ENCODE assay signal across 10 mouse cellular contexts in genomic region chr11:7160146-7160545, GRCm38 (mm10). TPM values are rescaled to one million over a fixed set of nuclear protein-coding genes. Genes with fewer than 3 reads are reported as not detected.
DNase-seq lines count a peak whose midpoint lies in the region; ATAC-seq lines count a peak whose summit lies in the region.
"Had no signal": no experiment of that assay in that cellular context is flagged by ENCODE, and none has a peak within 500 bp of the region (broad histone marks: within the 10 kb centered on the region; RNA-seq: fewer than 3 reads in every experiment).

No protein-coding gene starts in this region.

- H3K9me3 ChIP-seq in forebrain, embryonic 10.5 days, result no peaks in the 10 kb centered on the region
- H3K9me3 ChIP-seq in forebrain, embryonic 13.5 days (replicated peaks), result no peaks in the 10 kb centered on the region
- H3K9me3 ChIP-seq in liver, embryonic 13.5 days (replicated peaks), result no peaks in the 10 kb centered on the region
- H3K9me3 ChIP-seq in liver, embryonic 11.5 days (ENCODE audit: control insufficient read depth, low read length), result no peaks in the 10 kb centered on the region
- H3K9me3 ChIP-seq in hindbrain, embryonic 14.5 days (ENCODE audit: control insufficient read depth, low read length), result no peaks in the 10 kb centered on the region
- no peaks in the 10 kb centered on the region for H3K9me3 ChIP-seq in neural tube, embryonic 14.5 days (ENCODE audit: control insufficient read depth, low read length)

- no peaks in the 10 kb centered on the region for H3K27me3 ChIP-seq in forebrain, embryonic 10.5 days (ENCODE audit: poor library complexity, severe bottlenecking)
- H3K27me3 ChIP-seq in forebrain, embryonic 13.5 days, result no peaks in the 10 kb centered on the region
- H3K27me3 ChIP-seq in liver, embryonic 13.5 days, result no peaks in the 10 kb centered on the region
- H3K27me3 ChIP-seq in liver, embryonic 11.5 days (replicated peaks; ENCODE audit: control insufficient read depth, insufficient read depth, low read length), result no peaks in the 10 kb centered on the region
- no peaks in the 10 kb centered on the region for H3K27me3 ChIP-seq in hindbrain, embryonic 14.5 days (ENCODE audit: control insufficient read depth, insufficient read depth, low read length)
- no peaks in the 10 kb centered on the region for H3K27me3 ChIP-seq in neural tube, embryonic 14.5 days (ENCODE audit: control insufficient read depth, insufficient read depth, low read length)

- peaks cover 23% of the 10 kb centered on the region for H3K4me1 ChIP-seq in forebrain, embryonic 10.5 days
- H3K4me1 ChIP-seq in forebrain, embryonic 13.5 days, result peaks cover 10% of the 10 kb centered on the region; the same call in 1 of the 2 replicates
- H3K4me1 ChIP-seq in liver, embryonic 13.5 days (replicated peaks), result peaks cover 16% of the 10 kb centered on the region
- H3K4me1 ChIP-seq in liver, embryonic 11.5 days (replicated peaks; ENCODE audit: control insufficient read depth, insufficient read depth, low read length), result peaks cover 4% of the 10 kb centered on the region; the same call in 1 of the 2 replicates
- H3K4me1 ChIP-seq in hindbrain, embryonic 14.5 days (replicated peaks; ENCODE audit: control insufficient read depth, insufficient read depth, low read length), result peaks cover 4% of the 10 kb centered on the region; the same call in 1 of the 2 replicates
- H3K4me1 ChIP-seq in neural tube, embryonic 14.5 days (ENCODE audit: control insufficient read depth, insufficient read depth, low read length), result peaks cover 3% of the 10 kb centered on the region; the same call in 1 of the 2 replicates

- H3K4me3 ChIP-seq in forebrain, embryonic 10.5 days, result no peak overlapping the region
- H3K4me3 ChIP-seq in forebrain, embryonic 13.5 days, result no peak overlapping the region
- no peak overlapping the region for H3K4me3 ChIP-seq in liver, embryonic 13.5 days (replicated peaks)
- no peak overlapping the region for H3K4me3 ChIP-seq in liver, embryonic 11.5 days (ENCODE audit: low read depth, low read length)
- no peak overlapping the region for H3K4me3 ChIP-seq in hindbrain, embryonic 14.5 days (replicated peaks; ENCODE audit: low read length)
- H3K4me3 ChIP-seq in neural tube, embryonic 14.5 days (ENCODE audit: low read depth, low read length), result no peak overlapping the region
- H3K4me3 ChIP-seq: gastrocnemius, adult 2 months had no signal

- DNase-seq in forebrain, embryonic 10.5 days (ENCODE audit: extremely low spot score, low spot score), result no peak
- DNase-seq in liver, embryonic 13.5 days, result no peak
- no peak for DNase-seq in liver, embryonic 11.5 days (ENCODE audit: low spot score)
- no peak for DNase-seq in hindbrain, embryonic 14.5 days (ENCODE audit: low spot score)
- no peak for DNase-seq in layer of hippocampus, adult 18-20 months (ENCODE audit: low spot score in 2 of 2)
- no peak for DNase-seq in layer of hippocampus, adult 8-10 months (ENCODE audit: low spot score in 2 of 2)
- DNase-seq: gastrocnemius, adult 2 months had no signal

- H3K36me3 ChIP-seq in forebrain, embryonic 10.5 days (replicated peaks), result no peaks in the 10 kb centered on the region
- no peaks in the 10 kb centered on the region for H3K36me3 ChIP-seq in forebrain, embryonic 13.5 days (ENCODE audit: poor library complexity, severe bottlenecking)
- H3K36me3 ChIP-seq in liver, embryonic 13.5 days, result no peaks in the 10 kb centered on the region
- H3K36me3 ChIP-seq in liver, embryonic 11.5 days (ENCODE audit: control insufficient read depth, insufficient read depth, low read length), result no peaks in the 10 kb centered on the region
- peaks cover 6% of the 10 kb centered on the region; the same call in 1 of the 2 replicates for H3K36me3 ChIP-seq in hindbrain, embryonic 14.5 days (replicated peaks; ENCODE audit: control insufficient read depth, insufficient read depth)
- no peaks in the 10 kb centered on the region for H3K36me3 ChIP-seq in neural tube, embryonic 14.5 days (ENCODE audit: control insufficient read depth, insufficient read depth, low read length)

- no peak for ATAC-seq in forebrain, embryonic 13.5 days
- no peak for ATAC-seq in liver, embryonic 13.5 days (ENCODE audit: low read depth)
- no peak for ATAC-seq in liver, embryonic 11.5 days (replicated peaks; ENCODE audit: low FRiP score)
- no peak for ATAC-seq in hindbrain, embryonic 14.5 days (ENCODE audit: low FRiP score)
- no peak for ATAC-seq in neural tube, embryonic 14.5 days (ENCODE audit: low read depth)

- 88% methylated on average over 6 of the region's 6 CpGs for WGBS in forebrain, embryonic 10.5 days
- WGBS in forebrain, embryonic 13.5 days, result 82% methylated on average over 6 of the region's 6 CpGs
- 60% methylated on average over 6 of the region's 6 CpGs for WGBS in liver, embryonic 13.5 days (ENCODE audit: insufficient replicate concordance)
- 66% methylated on average over 6 of the region's 6 CpGs for WGBS in liver, embryonic 11.5 days
- 65% methylated on average over 6 of the region's 6 CpGs for WGBS in hindbrain, embryonic 14.5 days
- 79% methylated on average over 6 of the region's 6 CpGs for WGBS in neural tube, embryonic 14.5 days

- H3K9ac ChIP-seq in forebrain, embryonic 13.5 days, result no peak overlapping the region
- no peak overlapping the region for H3K9ac ChIP-seq in liver, embryonic 13.5 days
- no peak overlapping the region for H3K9ac ChIP-seq in liver, embryonic 11.5 days (ENCODE audit: low read depth, low read length)
- H3K9ac ChIP-seq in hindbrain, embryonic 14.5 days, result no peak overlapping the region
- H3K9ac ChIP-seq in neural tube, embryonic 14.5 days (replicated peaks; ENCODE audit: low read depth, low read length), result no peak overlapping the region

- H3K27ac ChIP-seq in forebrain, embryonic 10.5 days, result peak overlapping the region; percentile 67
- H3K27ac ChIP-seq in forebrain, embryonic 13.5 days, result no peak overlapping the region
- peak overlapping the region; percentile 75 for H3K27ac ChIP-seq in liver, embryonic 13.5 days
- no peak overlapping the region; the same call in 1 of the 2 replicates for H3K27ac ChIP-seq in liver, embryonic 11.5 days (ENCODE audit: low read depth, low read length)
- H3K27ac ChIP-seq in hindbrain, embryonic 14.5 days, result peak overlapping the region; percentile 54; the same call in 1 of the 2 replicates
- H3K27ac ChIP-seq in neural tube, embryonic 14.5 days (ENCODE audit: low read depth, low read length), result peak overlapping the region; percentile 34
- H3K27ac ChIP-seq: gastrocnemius, adult 2 months; macrophage had no signal

- H3K4me2 ChIP-seq in forebrain, embryonic 13.5 days, result no peak overlapping the region
- H3K4me2 ChIP-seq in liver, embryonic 13.5 days, result no peak overlapping the region
- no peak overlapping the region for H3K4me2 ChIP-seq in liver, embryonic 11.5 days
- H3K4me2 ChIP-seq in hindbrain, embryonic 14.5 days (replicated peaks), result no peak overlapping the region
- no peak overlapping the region for H3K4me2 ChIP-seq in neural tube, embryonic 14.5 days (ENCODE audit: low read depth, low read length)

RNA-seq across cellular contexts. Expression of gene Gm11985, which starts 28.2 kb away (rescaled TPM):
- not detected in 2 replicates for polyA plus RNA-seq in forebrain, embryonic 10.5 days (2016; fragmentation: Nextera tagmentation; extraction: Ambion mirVana)
- polyA plus RNA-seq in forebrain, embryonic 13.5 days (2015; fragmentation: Nextera tagmentation; extraction: Ambion mirVana), result not detected in 2 replicates
- not detected in 2 replicates for polyA plus RNA-seq in liver, embryonic 13.5 days (2015; fragmentation: Nextera tagmentation; extraction: Ambion mirVana)
- polyA plus RNA-seq in liver, embryonic 11.5 days (2014; fragmentation: Nextera tagmentation; extraction: Ambion mirVana), result not detected in 2 replicates
- polyA plus RNA-seq in hindbrain, embryonic 14.5 days (2014; fragmentation: Nextera tagmentation; extraction: Ambion mirVana), result not detected in 2 replicates
- 0.20 TPM in 1 of 2 replicates, not detected in the other for polyA plus RNA-seq in neural tube, embryonic 14.5 days (2014; fragmentation: Nextera tagmentation; extraction: Ambion mirVana)
- total RNA-seq in layer of hippocampus, adult 18-20 months (2021), result not detected
- not detected for total RNA-seq in layer of hippocampus, adult 8-10 months (2022)
- total RNA-seq: gastrocnemius, adult 2 months had no signal
- polyA plus RNA-seq: macrophage had no signal

RNA-seq across cellular contexts. Expression of gene Igfbp1, which starts 37.4 kb away (rescaled TPM):
- polyA plus RNA-seq in forebrain, embryonic 10.5 days (2016; fragmentation: Nextera tagmentation; extraction: Ambion mirVana), result 0.10 and 0.24 TPM in 2 replicates
- 0.18 and 0.30 TPM in 2 replicates for polyA plus RNA-seq in forebrain, embryonic 13.5 days (2015; fragmentation: Nextera tagmentation; extraction: Ambion mirVana)
- 52.9 and 56.9 TPM in 2 replicates for polyA plus RNA-seq in liver, embryonic 13.5 days (2015; fragmentation: Nextera tagmentation; extraction: Ambion mirVana)
- 48.2 and 49.9 TPM in 2 replicates for polyA plus RNA-seq in liver, embryonic 11.5 days (2014; fragmentation: Nextera tagmentation; extraction: Ambion mirVana)
- polyA plus RNA-seq in hindbrain, embryonic 14.5 days (2014; fragmentation: Nextera tagmentation; extraction: Ambion mirVana), result not detected in 2 replicates
- 0.46 TPM in 1 of 2 replicates, not detected in the other for polyA plus RNA-seq in neural tube, embryonic 14.5 days (2014; fragmentation: Nextera tagmentation; extraction: Ambion mirVana)
- total RNA-seq in layer of hippocampus, adult 18-20 months (2021), result not detected
- not detected for total RNA-seq in layer of hippocampus, adult 8-10 months (2022)
- total RNA-seq: gastrocnemius, adult 2 months had no signal
- polyA plus RNA-seq: macrophage had no signal

RNA-seq across cellular contexts. Expression of gene Igfbp3, which starts 53.6 kb away (rescaled TPM):
- 16.4 and 16.6 TPM in 2 replicates for polyA plus RNA-seq in forebrain, embryonic 10.5 days (2016; fragmentation: Nextera tagmentation; extraction: Ambion mirVana)
- polyA plus RNA-seq in forebrain, embryonic 13.5 days (2015; fragmentation: Nextera tagmentation; extraction: Ambion mirVana), result 9.6 and 11.6 TPM in 2 replicates
- 22.8 and 24.8 TPM in 2 replicates for polyA plus RNA-seq in liver, embryonic 13.5 days (2015; fragmentation: Nextera tagmentation; extraction: Ambion mirVana)
- 42.1 and 45.2 TPM in 2 replicates for polyA plus RNA-seq in liver, embryonic 11.5 days (2014; fragmentation: Nextera tagmentation; extraction: Ambion mirVana)
- 19.7 and 22.3 TPM in 2 replicates for polyA plus RNA-seq in hindbrain, embryonic 14.5 days (2014; fragmentation: Nextera tagmentation; extraction: Ambion mirVana)
- polyA plus RNA-seq in neural tube, embryonic 14.5 days (2014; fragmentation: Nextera tagmentation; extraction: Ambion mirVana), result 14.2 and 23.3 TPM in 2 replicates
- total RNA-seq in layer of hippocampus, adult 18-20 months (2021), result 10 to 100 TPM; 12.6 to 13.3 TPM
- 10 to 100 TPM; 10.3 to 14.5 (median 11.6) TPM for total RNA-seq in layer of hippocampus, adult 8-10 months (2022)
- polyA plus RNA-seq: macrophage had no signal

Comparison
In these comparisons a context has a peak if more than half of its experiments do, and no peak if none do; other contexts are left out.
1. H3K27ac ChIP-seq: peak in forebrain, embryonic 10.5 days (single experiment), liver, embryonic 13.5 days (single experiment), hindbrain, embryonic 14.5 days (single experiment) and neural tube, embryonic 14.5 days (single experiment); none in forebrain, embryonic 13.5 days (single experiment) and liver, embryonic 11.5 days (single experiment).
2. RNA of gene Igfbp1, which starts 37.4 kb away (polyA plus RNA-seq): 52.9 to 56.9 TPM in liver, embryonic 13.5 days and 48.2 to 49.9 TPM in liver, embryonic 11.5 days; 0.10 to 0.24 TPM in forebrain, embryonic 10.5 days, 0.18 to 0.30 TPM in forebrain, embryonic 13.5 days, not detected in hindbrain, embryonic 14.5 days and 0.46 TPM in neural tube, embryonic 14.5 days; every median in the first group is over 10 times any median in the second.